Mouse (Mus musculus) CH12.LX (cell line): Measurements from ENCODE around the gene Fam160a1. TPM values are rescaled to one million over a fixed set of nuclear protein-coding genes. Genes with fewer than 3 reads are reported as not detected.

Source experiments
- DNase-seq: peaks from one replicate; pipeline ENCODE4 v3.0.0-alpha.2; 2013; ENCODE audit errors: extremely low read depth
- H3K27ac ChIP-seq: 2 replicates; pipeline ENCODE4 v1.5.1; 2012; ENCODE audit warnings: low read depth, mild to moderate bottlenecking, control low read depth, moderate library complexity; ENCODE audit not compliant: insufficient read depth
- H3K27me3 ChIP-seq: replicated peaks from 2 replicates; pipeline ENCODE3; 2012; ENCODE audit warnings: inconsistent platforms
- H3K36me3 ChIP-seq, 2 experiments: replicated peaks in 1 of 2; 2 replicates each; pipeline versions ENCODE3 to v1.6.1; 2012; ENCODE audit warnings: inconsistent platforms in 1 of 2, low read length in 1 of 2, mild to moderate bottlenecking in 1 of 2, mixed read lengths in 1 of 2, moderate library complexity in 1 of 2; ENCODE audit not compliant: control insufficient read depth in 1 of 2, insufficient read depth in 1 of 2
- H3K4me1 ChIP-seq, 2 experiments: 2 replicates each; pipeline ENCODE4 v1.6.1; 2012; ENCODE audit warnings: inconsistent platforms in 1 of 2, moderate library complexity in 1 of 2; ENCODE audit not compliant: insufficient read depth in 2 of 2, control insufficient read depth in 1 of 2
- H3K4me2 ChIP-seq: 2 replicates; pipeline ENCODE4 v1.6.1; 2012; ENCODE audit warnings: low read depth, mild to moderate bottlenecking, control low read depth; ENCODE audit not compliant: poor library complexity, insufficient read depth, severe bottlenecking
- H3K4me3 ChIP-seq, 3 experiments: fragments of 150-350 bp in 1 of 3; sonication (generic) in 1 of 3; replicated peaks in 1 of 3; 2 replicates each; pipeline versions ENCODE3 to v1.5.1; 2011 to 2012; ENCODE audit warnings: low read depth in 2 of 3, low read length in 2 of 3, mild to moderate bottlenecking in 2 of 3, moderate library complexity in 2 of 3, control low read depth in 1 of 3, improper control_type of control experiment in 1 of 3, inconsistent platforms in 1 of 3, mixed read lengths in 1 of 3; ENCODE audit not compliant: poor library complexity in 1 of 3
- H3K79me2 ChIP-seq: replicated peaks from 2 replicates; pipeline ENCODE4 v1.6.1; 2012; ENCODE audit warnings: mild to moderate bottlenecking, moderate library complexity; ENCODE audit not compliant: control insufficient read depth, poor library complexity, insufficient read depth, severe bottlenecking; ENCODE audit errors: extremely low read depth
- H3K9ac ChIP-seq: 2 replicates; pipeline ENCODE4 v1.6.1; 2012; ENCODE audit warnings: low read depth, mild to moderate bottlenecking, control low read depth, moderate library complexity; ENCODE audit not compliant: insufficient read depth
- H3K9me3 ChIP-seq: replicated peaks from 2 replicates; pipeline ENCODE3; 2012; ENCODE audit warnings: low read length, inconsistent platforms, mixed read lengths
- CHD1 ChIP-seq: IDR thresholded peaks from 2 replicates; pipeline ENCODE4 v1.6.1; 2012; ENCODE audit warnings: low read depth, low read length, improper control_type of control experiment, inconsistent platforms
- CHD2 ChIP-seq: IDR thresholded peaks from 2 replicates; pipeline ENCODE4 v1.6.1; 2011; ENCODE audit warnings: low read length, improper control_type of control experiment
- CTCF ChIP-seq, 2 experiments: IDR thresholded peaks in 1 of 2; conservative IDR thresholded peaks in 1 of 2; 2 replicates each; pipeline ENCODE4 v1.5.1; 2011 to 2012; ENCODE audit warnings: low read depth in 2 of 2, low read length in 2 of 2, improper control_type of control experiment in 1 of 2, inconsistent platforms in 1 of 2, mild to moderate bottlenecking in 1 of 2, moderate library complexity in 1 of 2
- ELF1 ChIP-seq: IDR thresholded peaks from 2 replicates; pipeline ENCODE4 v1.6.1; 2014; ENCODE audit warnings: low read depth, mild to moderate bottlenecking, inconsistent platforms, low read length, improper control_type of control experiment
- EP300 ChIP-seq: IDR thresholded peaks from 2 replicates; pipeline ENCODE4 v1.6.1; 2011; ENCODE audit warnings: low read length, improper control_type of control experiment
- IRF4 ChIP-seq: IDR thresholded peaks from 2 replicates; pipeline ENCODE4 v1.6.1; 2014; ENCODE audit warnings: low read depth, mild to moderate bottlenecking, inconsistent platforms, low read length, improper control_type of control experiment
- JUND ChIP-seq: conservative IDR thresholded peaks from 2 replicates; pipeline ENCODE4 v1.6.1; 2011; ENCODE audit warnings: low read depth, low read length, improper control_type of control experiment
- MAX ChIP-seq: IDR thresholded peaks from 2 replicates; pipeline ENCODE4 v1.6.1; 2011; ENCODE audit warnings: low read length, improper control_type of control experiment
- MAZ ChIP-seq: IDR thresholded peaks from 2 replicates; pipeline ENCODE4 v1.6.1; 2012; ENCODE audit warnings: low read depth, mild to moderate bottlenecking, inconsistent platforms, low read length, improper control_type of control experiment, moderate library complexity
- MXI1 ChIP-seq: IDR thresholded peaks from 2 replicates; pipeline ENCODE4 v1.6.1; 2011; ENCODE audit warnings: mild to moderate bottlenecking, low read depth, low read length, improper control_type of control experiment
- NRF1 ChIP-seq: IDR thresholded peaks from 2 replicates; pipeline ENCODE4 v1.6.1; 2014; ENCODE audit warnings: low read depth, mild to moderate bottlenecking, inconsistent platforms, low read length, improper control_type of control experiment, moderate library complexity
- RCOR1 ChIP-seq: conservative IDR thresholded peaks from 2 replicates; pipeline ENCODE4 v1.6.1; 2012; ENCODE audit warnings: low read depth, mild to moderate bottlenecking, inconsistent platforms, low read length, improper control_type of control experiment
- UBTF ChIP-seq: IDR thresholded peaks from 2 replicates; pipeline ENCODE4 v1.6.1; 2012; ENCODE audit warnings: low read depth, mild to moderate bottlenecking, inconsistent platforms, low read length, improper control_type of control experiment, moderate library complexity
- USF1 ChIP-seq: IDR thresholded peaks from 2 replicates; pipeline ENCODE4 v1.6.1; 2014; ENCODE audit warnings: low read depth, mild to moderate bottlenecking, inconsistent platforms, low read length, improper control_type of control experiment
- ZC3H11A ChIP-seq: IDR thresholded peaks from 2 replicates; pipeline ENCODE4 v1.6.1; 2012; ENCODE audit warnings: low read depth, mild to moderate bottlenecking, inconsistent platforms, low read length, improper control_type of control experiment
- ZKSCAN1 ChIP-seq: IDR thresholded peaks from 2 replicates; pipeline ENCODE4 v1.6.1; 2012; ENCODE audit warnings: low read depth, inconsistent platforms, low read length, improper control_type of control experiment, borderline replicate concordance
- ZMIZ1 ChIP-seq: IDR thresholded peaks from 2 replicates; pipeline ENCODE4 v1.6.1; 2012; ENCODE audit warnings: low read depth, mild to moderate bottlenecking, inconsistent platforms, low read length, improper control_type of control experiment
- ZNF384 ChIP-seq: IDR thresholded peaks from 2 replicates; pipeline ENCODE4 v1.6.1; 2012; ENCODE audit warnings: low read depth, low read length, improper control_type of control experiment, inconsistent platforms
- dilution Hi-C: fragments of 300-500 bp; cut with MboI; formaldehyde crosslinking; loops from 2 replicates; pipeline ENCODE4 v1.14.3; 2020; ENCODE audit warnings: low sequenced_read_pairs; ENCODE audit not compliant: extremely low pct_unique_long_range_greater_than_20kb, extremely low pct_ligation_motif_present
- in situ Hi-C: fragments of 300-500 bp; cut with MboI; formaldehyde crosslinking; loops from 3 replicates; pipeline ENCODE4 v1.14.3; 2019; ENCODE audit warnings: low sequenced_read_pairs, low pct_ligation_motif_present, low pct_unique_long_range_greater_than_20kb, mixed read lengths
- polyA plus RNA-seq: library from polyadenylated mRNA; unstranded; fragments of >175 nt; gene quantifications from 2 replicates; pipeline ENCODE4 v1.2.1, GENCODE M21; 2012; ENCODE audit warnings: low read depth; ENCODE audit not compliant: insufficient read length
- total RNA-seq, 2 experiments: library from RNA; depleted of rRNA; stranded (reverse); fragments of 300-350 nt in 1 of 2; fragments of >200 nt in 1 of 2; gene quantifications; 2 replicates each; pipeline ENCODE4 v1.2.3; 2012 to 2014

The Fam160a1 gene
- total and polyA plus RNA-seq, 3 experiments: 0.17 to 0.41 (median 0.20) TPM

- TF ChIP-seq CTCF (conservative IDR thresholded peaks at IDR 0.05 in 1 of 2, IDR thresholded peaks at IDR 0.05 in 1 of 2; ENCODE audit: low read depth in 2 of 2, low read length in 2 of 2) (no peak), MAZ (no peak), ELF1 (no peak), MXI1 (no peak), ZKSCAN1 (no peak), MAX (no peak), CHD1 (no peak), USF1 (no peak), NRF1 (no peak), IRF4 (no peak), ZMIZ1 (no peak), UBTF (no peak), ZNF384 (no peak), EP300 (no peak), CHD2 (no peak), JUND (no peak)
- H3K79me2 ChIP-seq: no peaks in the 10 kb centered on the region
- H3K27ac ChIP-seq: no peak overlapping the region
- no peaks in the 10 kb centered on the region for H3K27me3 ChIP-seq
- in situ Hi-C loops: no loop called here
- peaks cover 2% of the 10 kb centered on the region for H3K9me3 ChIP-seq
- H3K4me3 ChIP-seq: no peak overlapping the region
- H3K4me1 ChIP-seq: no peaks in the 10 kb centered on the region
- H3K9ac ChIP-seq: no peak overlapping the region
- no peak overlapping the region for H3K4me2 ChIP-seq
- no peak for DNase-seq
- dilution Hi-C loops: no loop called here
- peaks cover 31 to 52% of the 10 kb centered on the region in 2 experiments for H3K36me3 ChIP-seq
These were observed 197.3 kb downstream of the Fam160a1 start for GRCm38 (mm10) chr3:85619751-85620150.

- Histone ChIP-seq H3K9me3 (peaks cover 2% of the 10 kb centered on the region), H3K27ac (no peak overlapping the region), H3K4me1 (no peaks in the 10 kb centered on the region), H3K4me2 (no peak overlapping the region), H3K27me3 (no peaks in the 10 kb centered on the region), H3K36me3 (peaks cover 31 to 56% of the 10 kb centered on the region in 2 experiments)
- DNase-seq: no peak
- in situ Hi-C loops: no loop called here
- TF ChIP-seq ZC3H11A (no peak), RCOR1 (no peak), ZKSCAN1 (no peak)
- TF ChIP-seq, all 38 proteins: peak for 0
- dilution Hi-C loops: no loop called here
- Histone ChIP-seq H3K79me2 (no peaks in the 10 kb centered on the region), H3K4me3 (no peak overlapping the region), H3K9ac (no peak overlapping the region)
These were observed 197.7 kb downstream of the Fam160a1 start for GRCm38 (mm10) chr3:85619345-85619744.
